Mouse (Mus musculus) urinary bladder, postnatal 36 days (tissue): ENCODE results near the gene Nphs2.
"Not testable (repeated sequence)": the region's sequence is repeated elsewhere in the genome, so short reads cannot be mapped to it uniquely, and the experiment has no call there.

Source experiments
- DNase-seq, 2 experiments: peaks; one replicate each; pipeline ENCODE4 v3.0.0; 2022; ENCODE audit warnings: low spot score in 2 of 2, mixed read lengths in 1 of 2

Nphs2 gene

DNA sequence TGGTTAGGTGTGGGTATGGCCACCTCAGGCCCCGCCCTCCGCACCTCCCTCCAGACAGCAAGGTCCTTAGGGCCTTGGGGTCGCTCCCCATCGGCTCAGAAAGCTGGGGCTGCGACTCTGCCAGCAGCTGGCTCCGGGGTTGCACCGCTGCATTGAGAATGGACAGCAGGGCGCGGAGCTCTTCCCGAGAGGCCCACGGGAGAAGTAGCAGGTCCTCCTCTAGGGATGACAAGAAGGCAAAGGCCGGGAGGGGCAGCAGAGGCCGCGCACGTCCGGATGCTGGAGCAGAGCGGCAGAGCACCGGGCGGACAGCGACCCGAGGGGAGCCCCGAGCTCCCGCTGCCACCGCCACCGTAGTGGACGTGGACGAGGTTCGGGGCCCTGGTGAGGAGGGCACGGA lies at the start of gene Nphs2:
Gene Nphs2, plus strand, starts transcription at position 98 of the 400 bp plus-strand sequence.
- DNase-seq: no peak

GRCm38 (mm10) chr1:156263352-156263751 lies 47.2 kb upstream of the Nphs2 start:
- DNase-seq: peak; percentile 15 to 26

- no peak for DNase-seq
These were observed 46.6 kb upstream of the Nphs2 start for GRCm38 (mm10) chr1:156263946-156264345.

DNA sequence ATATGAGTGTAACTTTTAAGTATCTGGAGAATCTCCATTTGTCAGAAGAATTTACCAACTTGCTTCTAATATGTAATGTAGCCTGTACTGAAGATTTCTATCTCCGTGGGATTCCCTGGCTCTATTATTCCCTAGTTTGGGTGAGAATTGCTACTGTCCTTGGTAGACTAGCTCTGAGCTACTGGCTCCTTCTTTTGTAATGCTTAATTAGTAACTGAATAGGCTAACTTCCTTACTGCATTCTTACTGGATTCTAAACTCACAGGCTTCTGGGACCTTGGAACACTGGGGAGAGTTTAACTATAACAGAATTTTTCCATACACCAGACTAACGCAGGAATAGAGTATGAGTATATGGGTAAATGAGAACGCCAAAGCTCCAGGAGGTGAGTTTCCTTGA lies 42.0 kb upstream of the Nphs2 start:
- DNase-seq: not testable (repeated sequence)

DNA sequence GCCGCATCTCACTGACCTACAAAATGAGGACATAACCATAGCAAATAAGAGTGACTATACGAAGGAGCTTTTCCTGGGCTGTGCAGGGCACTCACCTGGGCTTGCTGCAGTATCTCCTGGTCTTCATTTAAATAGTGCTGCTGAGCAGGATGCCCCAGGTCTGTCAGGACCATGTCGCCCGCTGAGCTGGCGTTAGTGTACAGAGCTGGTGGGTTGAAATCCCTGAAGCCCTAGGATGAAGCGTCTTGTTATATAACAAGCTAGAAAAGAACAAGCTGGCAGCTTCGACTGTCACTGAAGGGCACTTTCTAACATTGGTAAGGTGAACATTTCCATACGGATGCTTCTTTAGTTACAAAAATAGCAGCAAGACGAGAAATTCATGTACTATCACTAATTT lies 40.1 kb upstream of the Nphs2 start:
- DNase-seq: no peak

DNA sequence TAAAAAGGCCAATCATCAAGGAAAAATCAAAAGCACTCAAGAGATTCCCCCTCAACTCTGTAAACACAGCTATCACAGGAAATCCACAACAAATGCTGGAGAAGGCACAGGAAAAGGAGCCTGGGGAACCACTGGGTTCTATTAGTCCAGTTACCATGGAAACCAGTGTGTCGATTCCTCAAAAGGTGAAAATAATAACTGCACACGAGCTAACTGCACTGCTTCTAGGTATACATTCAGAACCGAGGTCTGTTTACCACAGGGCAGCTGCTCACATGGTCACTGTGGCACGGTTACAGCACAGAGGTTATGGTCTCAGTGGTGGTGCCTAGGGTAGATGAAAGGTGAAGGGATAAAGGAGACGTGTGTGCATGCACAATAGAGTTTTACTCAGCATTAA lies 38.9 kb upstream of the Nphs2 start:
- no peak for DNase-seq

DNA sequence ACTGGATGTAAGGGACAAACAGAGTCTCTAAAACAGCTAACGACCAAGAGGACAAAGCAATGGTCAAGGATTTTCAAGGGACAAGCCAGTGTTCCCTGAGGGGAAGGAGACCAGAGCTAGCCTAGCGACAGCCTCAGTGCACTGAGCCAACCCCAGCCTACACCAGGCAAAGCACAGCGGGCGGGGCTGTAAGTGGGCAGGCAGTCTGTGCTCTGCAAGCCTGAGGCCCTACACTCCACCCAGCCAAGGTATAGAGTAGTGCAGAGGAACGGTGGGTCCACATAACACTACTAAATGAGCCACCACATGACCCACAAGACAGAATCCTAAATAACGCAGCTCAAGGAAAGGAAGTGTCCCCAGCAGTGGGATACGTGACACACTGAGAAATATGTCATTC lies 36.9 kb upstream of the Nphs2 start:
- DNase-seq: no peak

DNA sequence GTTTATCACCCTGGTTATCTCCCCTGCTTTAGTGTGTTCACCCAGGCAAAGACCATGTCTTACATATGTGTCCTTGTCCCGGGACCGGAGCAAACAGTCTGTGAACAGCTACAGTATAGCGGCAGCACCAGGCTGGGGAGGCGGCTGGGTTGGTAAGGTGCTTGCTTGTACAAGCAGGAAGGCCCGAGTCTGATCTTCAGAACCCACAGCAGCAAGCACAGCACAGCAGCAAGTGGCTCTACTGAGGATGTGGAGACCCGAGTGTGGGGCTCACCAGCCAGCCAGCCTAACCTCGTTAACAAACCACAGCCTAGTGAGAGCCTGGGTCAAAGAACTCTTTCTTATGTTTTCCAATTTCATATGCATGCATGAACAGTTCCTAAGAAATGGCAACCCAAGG lies 30.4 kb upstream of the Nphs2 start:
- DNase-seq: no peak

DNA sequence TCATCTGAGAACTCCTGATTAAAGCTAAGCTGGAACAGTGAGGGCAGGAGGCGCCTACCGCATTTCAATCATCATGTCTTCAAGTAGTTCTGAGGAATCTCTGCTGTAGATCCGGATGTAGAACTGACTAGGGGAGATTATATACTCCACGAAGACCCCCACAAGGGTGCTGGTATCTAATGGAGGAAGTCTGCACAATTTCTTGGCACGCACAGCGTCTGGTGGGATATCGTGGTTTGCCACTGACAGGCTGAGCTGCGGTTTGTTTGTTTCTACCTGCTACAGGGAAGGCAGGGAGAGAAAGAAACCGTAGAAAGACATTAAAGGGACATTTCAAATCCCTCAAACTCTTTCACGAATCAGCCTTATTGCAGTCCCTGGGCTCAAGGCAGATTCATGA lies 26.3 kb upstream of the Nphs2 start:
- no peak for DNase-seq

DNA sequence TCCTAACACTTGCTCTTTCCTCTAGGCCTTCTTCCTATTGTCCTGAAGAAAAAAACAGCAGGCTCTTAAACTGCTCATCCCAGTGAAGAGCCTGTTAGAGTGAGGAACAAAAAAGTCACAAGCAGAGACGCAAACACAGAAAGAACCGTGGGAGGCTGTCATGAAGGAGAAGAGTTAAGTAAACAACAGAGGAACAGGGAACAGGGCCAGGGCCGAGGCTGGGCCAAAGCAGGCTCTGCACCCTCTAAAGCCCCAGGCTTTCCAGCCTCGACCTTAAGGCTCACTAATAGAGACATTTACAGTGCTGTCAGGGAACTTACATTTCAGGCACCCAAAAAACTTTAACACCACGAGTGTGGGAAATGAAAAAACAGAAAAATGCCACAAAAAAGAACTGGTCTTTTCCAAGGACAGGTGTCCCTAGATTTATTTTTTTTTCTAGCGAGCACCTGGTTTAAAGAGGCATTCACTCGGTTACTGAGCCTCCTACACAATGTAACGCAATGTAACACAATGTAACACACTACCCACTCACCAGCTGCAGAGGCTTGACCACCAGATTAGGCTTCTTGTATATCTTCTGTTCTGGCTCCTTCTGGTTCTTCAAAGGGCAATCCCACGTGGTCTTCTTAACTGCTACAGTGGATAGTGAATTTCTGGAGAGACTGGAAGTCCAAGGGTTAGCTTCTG lies 25.5 kb upstream of the Nphs2 start:
- no peak for DNase-seq

GRCm38 (mm10) chr1:156285541-156285896 lies 25.0 kb upstream of the Nphs2 start:
- DNase-seq: no peak

GRCm38 (mm10) chr1:156288556-156289221 lies 21.8 kb upstream of the Nphs2 start:
- DNase-seq: no peak

GRCm38 (mm10) chr1:156289222-156289587 lies 21.3 kb upstream of the Nphs2 start:
- not testable (repeated sequence) for DNase-seq

DNA sequence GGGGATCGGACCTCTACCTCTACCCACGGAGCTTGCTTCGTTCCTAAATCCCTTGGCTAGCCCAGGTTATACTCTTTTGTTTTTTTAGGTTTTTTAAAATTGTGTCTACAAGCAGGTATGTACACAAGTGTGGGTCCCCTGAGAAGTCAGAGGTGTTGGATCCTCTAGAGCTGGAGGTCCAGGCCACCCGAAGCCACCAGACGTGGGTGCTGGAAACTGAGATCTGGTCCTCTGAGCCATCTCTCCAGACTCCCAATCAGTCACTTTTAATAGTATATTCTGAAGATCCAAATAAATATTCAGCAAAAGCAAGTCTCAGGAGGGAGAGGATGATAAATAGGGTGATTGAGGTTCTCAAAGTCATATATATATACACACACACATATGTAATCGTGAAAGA lies 20.5 kb upstream of the Nphs2 start:
- no peak for DNase-seq

- no peak for DNase-seq
These were observed 7.4 kb upstream of the Nphs2 start, which contains the start of gene Tdrd5 for GRCm38 (mm10) chr1:156302911-156303749. Gene Tdrd5 (minus strand): TSS chr1:156303664.

DNA sequence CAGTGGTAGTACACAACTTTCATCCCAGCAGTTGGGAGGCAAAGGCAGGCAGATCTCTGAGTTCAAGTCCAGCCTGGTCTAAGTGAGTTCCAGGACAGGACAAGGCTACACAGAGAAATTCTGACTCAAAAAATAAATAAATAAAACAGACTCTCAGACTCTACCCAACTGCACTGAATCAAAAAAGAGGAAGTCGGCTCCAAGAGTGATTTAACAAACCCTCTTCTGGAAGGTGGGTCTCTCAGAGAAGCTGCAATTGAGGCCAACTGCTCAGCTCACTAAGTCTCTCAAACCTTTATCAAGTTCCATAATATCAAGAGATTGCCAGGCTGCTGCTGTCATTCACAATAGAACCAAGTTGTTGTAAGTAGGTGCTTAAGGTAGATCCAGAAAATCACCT lies 1.9 kb upstream of the Nphs2 start:
- no peak for DNase-seq

- no peak for DNase-seq
These were observed 12.6 kb downstream of the Nphs2 start for GRCm38 (mm10) chr1:156323126-156323525.

DNA sequence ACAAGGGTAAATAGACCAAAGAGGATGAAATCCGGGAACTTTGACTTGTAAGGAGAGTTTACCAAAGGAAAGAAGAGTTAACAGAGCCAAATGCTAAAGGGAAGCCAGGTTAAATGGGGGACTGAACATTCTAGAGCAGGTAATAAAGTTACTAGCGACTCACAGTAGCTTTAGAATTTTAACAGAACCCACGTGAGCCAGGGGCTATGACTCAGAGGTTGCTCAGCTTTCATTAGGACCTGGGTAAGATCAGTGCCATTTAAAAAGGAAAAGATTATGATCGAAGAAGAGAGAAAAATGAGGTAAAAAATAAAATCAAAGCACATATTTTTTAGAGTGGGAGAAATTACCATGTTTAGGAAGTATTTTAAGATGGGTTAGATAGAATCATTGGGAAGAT lies 30.3 kb downstream of the Nphs2 start:
- DNase-seq: no peak

DNA sequence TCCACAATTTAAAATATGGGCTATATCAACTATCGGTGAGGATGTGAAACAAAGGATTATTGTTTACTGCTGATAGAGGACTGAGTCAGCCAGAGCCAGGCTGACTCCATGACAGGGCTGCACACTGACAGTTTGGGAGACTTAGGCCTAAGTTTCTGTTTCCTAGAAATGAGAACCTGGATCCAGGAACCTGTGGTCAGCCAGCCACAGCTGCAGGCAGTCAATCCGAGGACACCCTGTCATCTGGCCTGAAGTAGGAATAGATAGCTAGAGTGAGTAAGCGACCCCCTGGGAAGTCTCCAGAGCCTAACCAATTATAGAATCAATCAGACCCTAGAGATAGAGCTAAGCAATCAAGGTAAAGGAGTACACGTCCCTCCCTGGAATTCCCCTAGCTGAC lies 33.9 kb downstream of the Nphs2 start:
- no peak for DNase-seq

DNA sequence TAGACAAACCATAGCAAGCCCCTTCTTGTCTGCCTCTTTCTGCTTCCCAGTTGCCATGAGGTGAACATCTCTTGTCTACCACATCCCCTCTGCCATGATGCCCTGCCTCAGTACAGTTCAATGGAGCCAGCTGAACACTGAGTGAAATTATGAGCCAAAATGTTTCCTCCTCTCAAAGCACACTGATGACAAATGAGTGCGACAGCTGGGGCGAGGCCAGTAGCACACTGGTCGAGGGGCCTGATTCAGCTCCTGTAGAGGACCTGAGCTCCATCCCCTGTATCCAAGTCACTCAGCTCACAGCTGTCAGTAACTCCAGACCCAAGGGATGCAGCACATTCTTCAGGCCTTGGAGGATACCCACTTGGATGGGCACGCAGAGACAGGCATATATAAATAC lies 35.1 kb downstream of the Nphs2 start:
- DNase-seq: no peak

DNA sequence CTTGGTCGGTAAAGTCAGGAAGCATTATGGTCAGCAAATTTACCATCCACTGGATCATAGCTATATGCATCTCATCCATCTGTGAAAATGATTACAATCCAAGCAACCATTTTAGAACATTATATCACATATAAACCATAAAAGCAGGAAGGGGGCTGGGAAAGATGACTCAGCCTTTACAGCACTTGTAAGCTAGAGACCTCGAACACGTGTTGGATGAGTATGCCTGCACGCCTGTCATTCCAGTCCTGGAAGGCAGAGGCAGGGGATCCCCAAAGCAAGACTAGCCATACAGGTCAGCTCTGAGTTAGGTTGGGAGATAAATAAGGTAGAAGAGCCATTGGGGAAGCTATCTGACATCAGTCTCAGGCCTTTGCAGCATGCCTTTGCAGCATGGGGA lies 38.5 kb downstream of the Nphs2 start:
- no peak for DNase-seq

DNA sequence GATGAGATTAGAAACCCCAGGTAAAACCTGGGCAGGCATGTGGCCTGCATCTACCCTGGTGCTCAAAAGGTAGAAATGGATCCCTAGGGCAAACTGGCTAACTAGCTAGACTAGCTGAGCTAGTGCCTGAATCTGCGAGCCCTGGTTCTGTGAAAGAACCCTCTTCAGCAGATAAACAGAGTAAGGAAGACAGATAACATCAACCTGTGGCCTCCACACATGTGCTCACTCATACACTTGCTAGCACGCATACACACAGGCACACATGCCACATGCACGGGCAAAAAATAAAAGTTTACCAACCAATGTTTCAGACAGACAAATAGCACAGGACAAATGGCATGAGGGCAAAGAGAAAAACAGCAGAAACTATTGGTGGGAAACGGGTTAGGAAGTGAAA lies 39.9 kb downstream of the Nphs2 start:
- DNase-seq: no peak

DNA sequence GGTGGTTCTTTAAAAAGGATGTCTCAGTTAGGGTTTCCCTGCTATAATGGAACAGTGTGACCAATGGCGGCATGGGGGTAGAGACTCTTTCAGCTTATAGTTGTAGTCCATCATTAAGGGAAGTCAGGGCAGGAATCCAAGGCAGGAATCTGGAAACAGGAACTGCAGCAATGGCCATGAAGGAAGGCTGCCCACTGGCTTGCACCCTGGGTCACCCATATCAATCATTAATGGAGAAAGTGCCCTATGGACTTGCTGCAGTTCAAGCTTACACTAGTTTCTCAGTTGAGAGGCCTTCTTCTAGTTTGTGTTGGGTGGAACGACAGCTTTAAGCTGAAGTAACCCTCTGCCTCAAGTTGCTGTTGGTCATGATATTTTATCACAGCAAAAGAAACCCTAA lies 41.9 kb downstream of the Nphs2 start:
- no peak for DNase-seq
